Mouse (Mus musculus) telencephalon, adult 2 months (tissue): Measurements from ENCODE around the gene Mecom.
A peak's percentile ranks its signal among the peaks of the same experiment; 100 is the strongest.
"Not testable (repeated sequence)": the region's sequence is repeated elsewhere in the genome, so short reads cannot be mapped to it uniquely, and the experiment has no call there.

Source experiments
- DNase-seq: peaks from one replicate; pipeline ENCODE4 v3.0.0-alpha.2; 2011; ENCODE audit warnings: low read depth, low spot score

Gene Mecom

DNA sequence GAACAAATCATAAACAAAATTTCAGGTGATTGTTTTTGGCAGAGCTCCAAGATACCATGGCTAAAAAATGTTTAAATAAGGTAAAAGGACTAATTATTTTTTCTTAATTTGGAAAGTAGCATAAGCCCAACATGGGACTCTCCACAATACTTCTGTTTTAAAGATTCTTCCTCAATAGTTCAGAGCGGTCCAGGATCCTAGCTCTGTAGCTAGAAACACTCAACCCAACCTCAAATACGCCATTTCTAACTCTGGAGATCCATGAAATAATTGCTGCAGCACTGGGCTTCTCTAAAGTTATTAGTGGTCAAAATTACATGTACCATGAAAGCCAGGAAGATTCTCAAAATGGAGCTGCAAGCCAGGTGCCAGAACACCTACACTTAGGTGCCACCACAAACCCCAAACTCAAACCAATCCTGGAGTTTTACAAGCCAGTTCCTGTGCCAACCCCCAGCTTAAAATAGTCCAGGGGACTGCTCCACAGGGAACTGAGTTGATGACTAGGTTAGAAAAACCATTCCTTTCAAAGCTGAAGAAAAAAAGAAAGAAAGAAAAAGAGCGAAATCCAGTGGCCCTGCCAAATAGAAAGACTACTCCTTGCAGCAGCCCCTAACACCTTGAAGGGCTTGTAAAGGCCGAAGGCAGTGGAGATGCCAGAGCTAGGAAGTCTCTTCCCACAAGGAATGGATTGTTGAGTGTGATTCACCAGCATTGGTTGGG lies 102.4 kb downstream of the Mecom start:
- DNase-seq = no peak

- no peak for DNase-seq
Observed at GRCm38 (mm10) chr3:30441646-30442045, 106.2 kb downstream of the Mecom start.

DNA sequence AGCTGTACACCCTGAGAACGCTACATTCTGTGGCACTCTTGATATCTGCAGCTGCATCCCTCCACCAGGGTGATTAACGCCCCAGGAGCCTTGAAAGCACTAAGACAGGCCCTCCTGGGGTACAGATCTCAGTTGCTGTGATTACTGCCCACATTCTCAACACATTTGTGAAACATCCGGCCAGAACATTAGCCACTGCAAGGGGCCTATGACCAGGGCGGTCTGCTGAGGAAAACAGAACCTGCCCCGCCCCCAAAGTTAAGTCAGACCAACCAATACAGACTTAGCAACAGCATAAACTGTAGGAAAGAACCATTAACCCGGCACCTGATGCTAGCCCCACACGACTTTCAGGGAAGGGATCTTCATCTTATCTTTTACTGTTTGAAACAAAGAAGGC lies 109.8 kb downstream of the Mecom start:
- DNase-seq = no peak

GRCm38 (mm10) chr3:30436561-30436960 lies 111.2 kb downstream of the Mecom start:
- DNase-seq = no peak

GRCm38 (mm10) chr3:30436131-30436530 lies 111.7 kb downstream of the Mecom start:
- DNase-seq = no peak

GRCm38 (mm10) chr3:30428877-30429276 lies 118.9 kb downstream of the Mecom start:
- no peak for DNase-seq

- DNase-seq = no peak
Observed at GRCm38 (mm10) chr3:30424036-30424435, 123.8 kb downstream of the Mecom start.

DNA sequence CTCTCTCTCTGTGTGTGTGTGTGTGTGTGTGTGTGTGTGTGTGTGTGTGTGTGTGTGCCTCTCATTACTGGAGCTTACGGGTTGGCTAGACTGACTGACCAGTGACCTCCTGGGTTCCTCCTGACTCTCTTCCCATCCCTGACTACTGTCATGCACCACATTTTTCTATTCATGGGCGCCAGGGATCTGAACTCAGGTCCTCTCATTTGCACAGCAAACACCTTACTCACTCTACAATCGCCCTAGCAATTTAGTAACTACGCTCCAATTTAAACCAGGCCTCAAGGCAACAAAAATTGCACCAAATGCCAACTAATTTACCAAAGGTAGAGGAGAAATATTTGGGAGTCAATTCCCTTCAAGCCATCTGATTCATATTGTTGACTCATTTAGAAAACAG lies 125.9 kb downstream of the Mecom start:
- not testable (repeated sequence) for DNase-seq

- DNase-seq = no peak
Observed at GRCm38 (mm10) chr3:30420899-30421298, 126.9 kb downstream of the Mecom start.

DNA sequence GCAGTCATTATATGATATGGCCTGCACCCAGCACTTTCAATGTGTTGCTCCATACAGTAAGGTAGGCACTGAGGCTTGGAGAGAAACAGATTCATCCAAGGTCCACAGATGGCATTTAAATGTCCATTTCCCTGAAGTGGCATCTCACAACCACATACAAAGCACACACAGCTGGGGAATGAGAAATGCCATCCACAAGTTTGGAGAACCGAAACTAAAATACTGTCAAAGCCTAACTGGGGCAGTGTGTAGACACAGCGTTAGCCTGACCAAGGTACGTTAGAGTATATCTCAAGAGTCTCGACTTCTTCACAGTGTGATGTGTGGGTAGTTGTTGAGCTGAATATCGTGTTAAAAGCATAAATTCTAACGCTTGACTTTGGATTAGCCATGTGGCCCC lies 133.6 kb downstream of the Mecom start:
- no peak for DNase-seq

DNA sequence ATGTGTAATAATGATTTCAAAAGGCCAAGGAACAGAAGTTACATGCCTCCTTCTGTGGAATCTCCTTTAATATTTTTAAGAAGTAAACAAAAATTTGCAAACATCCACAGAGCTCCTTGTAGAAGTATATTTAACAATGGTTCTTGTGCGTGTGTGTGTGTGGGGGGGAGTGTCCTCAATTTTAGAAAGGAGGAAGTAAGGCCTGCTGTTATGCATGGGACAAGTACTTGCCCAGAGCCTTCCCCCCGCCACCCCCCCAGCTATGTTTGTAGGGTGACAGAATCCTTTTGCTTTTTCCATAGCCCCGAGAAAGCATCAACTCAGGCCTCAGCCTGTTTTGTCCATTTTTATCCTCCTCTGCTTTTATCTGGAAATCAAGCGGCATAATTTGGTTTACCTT lies 137.0 kb downstream of the Mecom start:
- no peak for DNase-seq

GRCm38 (mm10) chr3:30404821-30405220 lies 143.0 kb downstream of the Mecom start:
- no peak for DNase-seq

DNA sequence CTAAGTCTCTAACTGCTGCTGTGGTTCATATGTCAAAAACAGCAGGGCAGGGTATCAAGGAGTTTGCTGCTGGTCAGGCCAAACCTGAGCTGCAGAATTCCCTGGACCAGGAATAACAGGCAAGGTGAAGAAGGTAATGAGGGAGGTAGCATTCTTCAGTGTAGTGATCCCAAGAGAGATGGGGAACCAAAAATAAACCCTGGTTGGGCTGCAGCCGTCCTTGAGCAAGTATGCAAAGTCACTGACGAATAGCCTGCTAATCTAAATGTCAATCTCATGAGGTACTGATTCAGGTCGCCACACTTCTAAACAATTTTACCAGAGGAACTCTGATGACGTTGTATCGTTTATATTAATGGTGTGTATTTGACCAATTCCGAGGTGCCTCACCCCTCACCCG lies 148.9 kb downstream of the Mecom start:
- DNase-seq = no peak

GRCm38 (mm10) chr3:30394911-30395310 lies 152.9 kb downstream of the Mecom start:
- no peak for DNase-seq

- no peak for DNase-seq
Observed at GRCm38 (mm10) chr3:30392662-30393061, 155.1 kb downstream of the Mecom start.

- DNase-seq = no peak
Observed at GRCm38 (mm10) chr3:30392218-30392617, 155.6 kb downstream of the Mecom start.

DNA sequence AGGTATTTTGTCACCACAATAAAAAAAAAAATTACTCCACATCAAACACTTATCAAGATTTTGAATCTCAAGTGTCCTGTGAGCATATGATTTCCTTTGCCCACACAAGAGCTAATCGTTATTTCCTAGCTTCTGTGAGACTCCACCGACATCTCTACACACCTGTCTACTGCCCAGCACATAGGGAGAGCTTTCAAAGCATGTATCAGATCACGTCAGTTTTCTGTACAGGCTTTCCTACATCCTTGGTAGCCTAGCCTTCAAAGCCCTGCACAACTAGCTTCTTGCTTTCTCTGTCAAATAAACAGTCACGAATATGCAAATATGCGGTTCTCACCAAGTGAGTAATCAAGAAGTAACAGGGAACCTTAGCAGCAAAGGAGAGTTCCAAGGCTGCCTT lies 157.5 kb downstream of the Mecom start:
- no peak for DNase-seq

GRCm38 (mm10) chr3:30380273-30380672 lies 167.5 kb downstream of the Mecom start:
- DNase-seq = peak; percentile 9

- no peak for DNase-seq
Observed at GRCm38 (mm10) chr3:30379301-30379700, 168.5 kb downstream of the Mecom start.

DNA sequence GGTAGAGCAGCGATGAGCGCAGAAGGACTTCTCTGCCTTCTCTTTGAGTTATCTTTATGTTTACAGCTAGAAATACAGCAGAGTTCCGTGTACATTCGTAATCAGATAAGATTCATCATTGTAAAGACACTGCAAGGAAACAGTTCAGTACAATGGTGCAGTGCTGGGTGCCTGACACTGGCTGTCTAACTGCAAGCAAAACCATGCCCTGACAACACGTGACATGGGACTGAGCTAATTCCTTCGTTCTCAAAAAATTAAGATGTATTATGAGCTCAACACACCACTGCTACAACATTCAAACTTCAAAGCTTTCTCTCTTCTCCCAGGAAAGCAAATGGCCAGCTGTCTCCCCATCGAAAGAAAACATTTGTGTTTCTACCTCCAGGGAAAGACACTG lies 176.3 kb downstream of the Mecom start:
- no peak for DNase-seq

DNA sequence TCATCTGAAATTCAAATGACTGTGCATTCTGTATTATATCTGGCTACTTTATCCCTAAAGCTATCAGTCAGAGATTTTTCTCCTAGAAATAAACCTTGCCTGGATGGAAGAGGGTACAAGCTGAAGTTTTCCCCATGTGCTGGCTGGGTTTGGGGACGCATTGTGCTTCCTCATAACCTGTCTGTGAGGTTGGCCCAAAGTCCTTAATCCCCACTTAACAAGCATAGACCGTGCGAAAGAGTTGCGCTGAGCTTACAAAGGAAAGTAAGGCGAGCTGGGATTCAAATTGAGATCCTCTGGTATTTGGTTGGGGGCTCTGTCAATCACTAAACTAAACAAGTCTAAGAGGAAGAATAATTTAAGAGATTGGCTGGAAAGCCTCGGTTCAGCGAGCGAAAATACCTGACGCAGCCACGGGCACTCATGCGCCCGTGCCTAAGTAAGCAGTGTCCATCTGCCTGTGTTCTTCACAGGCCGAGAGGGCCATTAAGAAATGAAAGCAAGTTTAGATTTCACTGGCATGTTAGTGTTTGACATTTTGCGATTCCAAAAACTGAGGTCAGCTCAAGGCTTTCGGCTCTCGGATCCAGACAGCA lies 176.8 kb downstream of the Mecom start:
- no peak for DNase-seq

GRCm38 (mm10) chr3:30366621-30367020 lies 181.2 kb downstream of the Mecom start:
- no peak for DNase-seq

GRCm38 (mm10) chr3:30361190-30361589 lies 186.6 kb downstream of the Mecom start:
- DNase-seq = no peak
